Mouse (Mus musculus): ENCODE measurements at regions not wholly inside any gene's neighbourhood (a gene's known extent, or its start where the extent isn't known, plus 50 kb on each side); places are given as distances from the start of the nearest gene placed in this dataset.

GRCm38 (mm10) chr5:10495086-10495485 lies 248.8 kb upstream of the Gm5152 start:
- ATAC-seq (replicated peaks), result no peak
- peaks cover 3% of the 10 kb centered on the region; the same call in 1 of the 2 replicates for H3K9me3 ChIP-seq
- no peak overlapping the region for H3K4me2 ChIP-seq
- no peak overlapping the region for H3K4me3 ChIP-seq
- H3K27ac ChIP-seq, result no peak overlapping the region
- no peaks in the 10 kb centered on the region for H3K4me1 ChIP-seq
- 98% methylated on average over 2 of the region's 2 CpGs for WGBS
- H3K9ac ChIP-seq, result no peak overlapping the region
- H3K27me3 ChIP-seq (replicated peaks), result no peaks in the 10 kb centered on the region
- no peaks in the 10 kb centered on the region for H3K36me3 ChIP-seq (replicated peaks)

GRCm38 (mm10) chr5:10478073-10478472 lies 231.7 kb upstream of the Gm5152 start:
- no peak overlapping the region for H3K4me3 ChIP-seq

GRCm38 (mm10) chr5:10477461-10477860 lies 231.1 kb upstream of the Gm5152 start:
- Histone ChIP-seq H3K9ac (no peak overlapping the region), H3K4me3 (no peak overlapping the region), H3K36me3 (replicated peaks) (no peaks in the 10 kb centered on the region)

More at GRCm38 (mm10) chr5:10478073-10478472, 231.7 kb upstream of the Gm5152 start:
- Histone ChIP-seq H3K36me3 (replicated peaks) (no peaks in the 10 kb centered on the region), H3K27me3 (replicated peaks) (no peaks in the 10 kb centered on the region), H3K9me3 (no peaks in the 10 kb centered on the region), H3K27ac (no peak overlapping the region), H3K9ac (no peak overlapping the region), H3K4me2 (no peak overlapping the region), H3K4me1 (no peaks in the 10 kb centered on the region)
- ATAC-seq (replicated peaks), result no peak
- 54% methylated on average over 1 of the region's 1 CpGs for WGBS

GRCm38 (mm10) chr5:10446584-10446983 lies 200.3 kb upstream of the Gm5152 start:
- no peaks in the 10 kb centered on the region for H3K4me1 ChIP-seq
- 72% methylated on average over 2 of the region's 2 CpGs for WGBS
- no peaks in the 10 kb centered on the region for H3K36me3 ChIP-seq (replicated peaks)
- no peak overlapping the region for H3K9ac ChIP-seq
- ATAC-seq (replicated peaks), result no peak
- H3K27me3 ChIP-seq (replicated peaks), result no peaks in the 10 kb centered on the region
- H3K9me3 ChIP-seq, result no peaks in the 10 kb centered on the region
- H3K4me2 ChIP-seq, result no peak overlapping the region
- H3K4me3 ChIP-seq, result no peak overlapping the region
- no peak overlapping the region for H3K27ac ChIP-seq

More at GRCm38 (mm10) chr5:10477461-10477860, 231.1 kb upstream of the Gm5152 start:
- H3K9me3 ChIP-seq, result no peaks in the 10 kb centered on the region
- H3K4me2 ChIP-seq, result no peak overlapping the region
- no peak for ATAC-seq (replicated peaks)
- no peaks in the 10 kb centered on the region for H3K27me3 ChIP-seq (replicated peaks)
- no peak overlapping the region for H3K27ac ChIP-seq
- H3K4me1 ChIP-seq, result no peaks in the 10 kb centered on the region

GRCm38 (mm10) chr5:10417691-10418217 lies 171.4 kb upstream of the Gm5152 start:
- H3K9ac ChIP-seq, result no peak overlapping the region
- no peak overlapping the region for H3K4me2 ChIP-seq
- H3K27me3 ChIP-seq (replicated peaks), result no peaks in the 10 kb centered on the region
- ATAC-seq (replicated peaks), result peak; percentile 65
- no peak overlapping the region for H3K27ac ChIP-seq
- H3K36me3 ChIP-seq (replicated peaks), result no peaks in the 10 kb centered on the region
- peaks cover 4% of the 10 kb centered on the region; the same call in 1 of the 2 replicates for H3K4me1 ChIP-seq
- H3K9me3 ChIP-seq, result no peaks in the 10 kb centered on the region
- H3K4me3 ChIP-seq, result no peak overlapping the region
- 10% methylated on average over 2 of the region's 2 CpGs for whole genome bisulfite sequencing

GRCm38 (mm10) chr5:10416949-10417348 lies 170.6 kb upstream of the Gm5152 start:
- peaks cover 4% of the 10 kb centered on the region; the same call in 1 of the 2 replicates for H3K4me1 ChIP-seq
- H3K9me3 ChIP-seq, result no peaks in the 10 kb centered on the region
- ATAC-seq (replicated peaks), result peak; percentile 81; the same call in 1 of the 2 replicates
- no peak overlapping the region for H3K4me3 ChIP-seq
- no peak overlapping the region for H3K4me2 ChIP-seq
- no peak overlapping the region for H3K9ac ChIP-seq
- WGBS, result 14% methylated on average over 6 of the region's 6 CpGs
- H3K36me3 ChIP-seq (replicated peaks), result no peaks in the 10 kb centered on the region
- no peaks in the 10 kb centered on the region for H3K27me3 ChIP-seq (replicated peaks)
- H3K27ac ChIP-seq, result no peak overlapping the region

GRCm38 (mm10) chr5:10414019-10414418 lies 167.7 kb upstream of the Gm5152 start:
- no peak for ATAC-seq (replicated peaks)
- 59% methylated on average over 1 of the region's 1 CpGs for WGBS

GRCm38 (mm10) chr5:10393571-10393970 lies 147.2 kb upstream of the Gm5152 start:
- H3K4me2 ChIP-seq, result no peak overlapping the region
- no peaks in the 10 kb centered on the region for H3K4me1 ChIP-seq
- ATAC-seq (replicated peaks), result no peak
- H3K27ac ChIP-seq, result no peak overlapping the region
- 79% methylated on average over 5 of the region's 5 CpGs for WGBS
- no peaks in the 10 kb centered on the region for H3K36me3 ChIP-seq (replicated peaks)
- H3K9me3 ChIP-seq, result no peaks in the 10 kb centered on the region
- H3K27me3 ChIP-seq (replicated peaks), result no peaks in the 10 kb centered on the region
- no peak overlapping the region for H3K4me3 ChIP-seq
- no peak overlapping the region for H3K9ac ChIP-seq

More at GRCm38 (mm10) chr5:10414019-10414418, 167.7 kb upstream of the Gm5152 start:
- no peak overlapping the region for H3K27ac ChIP-seq
- no peak overlapping the region for H3K4me3 ChIP-seq
- peaks cover 4% of the 10 kb centered on the region; the same call in 1 of the 2 replicates for H3K4me1 ChIP-seq
- no peak overlapping the region for H3K4me2 ChIP-seq
- H3K9ac ChIP-seq, result no peak overlapping the region
- H3K27me3 ChIP-seq (replicated peaks), result no peaks in the 10 kb centered on the region
- no peaks in the 10 kb centered on the region for H3K9me3 ChIP-seq
- H3K36me3 ChIP-seq (replicated peaks), result no peaks in the 10 kb centered on the region

- Histone ChIP-seq H3K4me1 (no peaks in the 10 kb centered on the region), H3K9ac (no peak overlapping the region), H3K4me2 (no peak overlapping the region), H3K4me3 (no peak overlapping the region), H3K27ac (no peak overlapping the region), H3K27me3 (replicated peaks) (no peaks in the 10 kb centered on the region), H3K9me3 (no peaks in the 10 kb centered on the region), H3K36me3 (replicated peaks) (no peaks in the 10 kb centered on the region)
- 87% methylated on average over 1 of the region's 1 CpGs for WGBS
- no peak for ATAC-seq (replicated peaks)
These were observed 142.7 kb upstream of the Gm5152 start for GRCm38 (mm10) chr5:10388991-10389390.

GRCm38 (mm10) chr5:10352126-10352525 lies 105.8 kb upstream of the Gm5152 start:
- no peaks in the 10 kb centered on the region for H3K36me3 ChIP-seq (replicated peaks)
- no peak overlapping the region for H3K4me3 ChIP-seq
- H3K9me3 ChIP-seq, result no peaks in the 10 kb centered on the region
- H3K27me3 ChIP-seq (replicated peaks), result no peaks in the 10 kb centered on the region
- no peak overlapping the region for H3K9ac ChIP-seq
- no peak for ATAC-seq (replicated peaks)
- no peak overlapping the region for H3K27ac ChIP-seq
- H3K4me1 ChIP-seq, result no peaks in the 10 kb centered on the region
- H3K4me2 ChIP-seq, result no peak overlapping the region
- WGBS, result 96% methylated on average over 2 of the region's 2 CpGs

GRCm38 (mm10) chr5:10320611-10321010 lies 74.3 kb upstream of the Gm5152 start:
- no peak for ATAC-seq (replicated peaks)
- 73% methylated on average over 2 of the region's 2 CpGs for WGBS

More at GRCm38 (mm10) chr5:10320611-10321010, 74.3 kb upstream of the Gm5152 start:
- Histone ChIP-seq H3K27ac (no peak overlapping the region), H3K4me3 (no peak overlapping the region), H3K27me3 (replicated peaks) (no peaks in the 10 kb centered on the region), H3K4me1 (no peaks in the 10 kb centered on the region), H3K9me3 (no peaks in the 10 kb centered on the region), H3K4me2 (no peak overlapping the region), H3K9ac (no peak overlapping the region), H3K36me3 (replicated peaks) (no peaks in the 10 kb centered on the region)

Data from midbrain, embryonic 15.5 days (tissue).